Comparison of ENCODE assay signal across 7 mouse cellular contexts in genomic region chr11:51606447-51607095, GRCm38 (mm10). TPM values are rescaled to one million over a fixed set of nuclear protein-coding genes. Genes with fewer than 3 reads are reported as not detected.
A peak's percentile ranks its signal among the peaks of the same experiment; 100 is the strongest.
DNase-seq lines count a peak whose midpoint lies in the region; ATAC-seq lines count a peak whose summit lies in the region.

Gene Hnrnpab (minus strand): TSS chr11:51606847.

- peak within 1 kb of the TSS; percentile 100 for H3K9ac ChIP-seq in midbrain, embryonic 13.5 days (replicated peaks)

- no peaks in the 10 kb centered on the region for H3K27me3 ChIP-seq in embryonic facial prominence, embryonic 10.5 days (replicated peaks; ENCODE audit: low read depth, poor library complexity, severe bottlenecking)
- no peaks in the 10 kb centered on the region for H3K27me3 ChIP-seq in limb, embryonic 10.5 days (ENCODE audit: low read depth, poor library complexity, severe bottlenecking)
- H3K27me3 ChIP-seq in midbrain, embryonic 13.5 days = no peaks in the 10 kb centered on the region

- peak within 1 kb of the TSS; percentile 100 for H3K27ac ChIP-seq in embryonic facial prominence, embryonic 10.5 days (replicated peaks)
- H3K27ac ChIP-seq in limb, embryonic 10.5 days = peak within 1 kb of the TSS; percentile 99
- peak within 1 kb of the TSS; percentile 97 for H3K27ac ChIP-seq in midbrain, embryonic 13.5 days

- H3K4me3 ChIP-seq in embryonic facial prominence, embryonic 10.5 days = peak within 1 kb of the TSS; percentile 100
- H3K4me3 ChIP-seq in limb, embryonic 10.5 days = peak within 1 kb of the TSS; percentile 86
- peak within 1 kb of the TSS; percentile 97 for H3K4me3 ChIP-seq in midbrain, embryonic 13.5 days (replicated peaks)

- WGBS in embryonic facial prominence, embryonic 10.5 days = under 1% methylated on average over 91 of the region's 91 CpGs
- WGBS in limb, embryonic 10.5 days = under 1% methylated on average over 90 of the region's 91 CpGs
- WGBS in midbrain, embryonic 13.5 days = under 1% methylated on average over 81 of the region's 91 CpGs

- H3K4me1 ChIP-seq in embryonic facial prominence, embryonic 10.5 days = peaks cover 41% of the 10 kb centered on the region
- peaks cover 35% of the 10 kb centered on the region for H3K4me1 ChIP-seq in limb, embryonic 10.5 days
- peaks cover 47% of the 10 kb centered on the region for H3K4me1 ChIP-seq in midbrain, embryonic 13.5 days (replicated peaks)

- H3K9me3 ChIP-seq in embryonic facial prominence, embryonic 10.5 days = no peaks in the 10 kb centered on the region
- H3K9me3 ChIP-seq in limb, embryonic 10.5 days (replicated peaks) = no peaks in the 10 kb centered on the region
- no peaks in the 10 kb centered on the region for H3K9me3 ChIP-seq in midbrain, embryonic 13.5 days

- H3K4me2 ChIP-seq in midbrain, embryonic 13.5 days (replicated peaks) = peak within 1 kb of the TSS; percentile 97

- H3K36me3 ChIP-seq in embryonic facial prominence, embryonic 10.5 days (replicated peaks) = peaks cover 48% of the 10 kb centered on the region
- H3K36me3 ChIP-seq in limb, embryonic 10.5 days = peaks cover 45% of the 10 kb centered on the region
- peaks cover 36% of the 10 kb centered on the region for H3K36me3 ChIP-seq in midbrain, embryonic 13.5 days

- DNase-seq in adrenal gland, postnatal 10 days = peak; percentile 97
- peak; percentile 97 for DNase-seq in embryonic facial prominence, embryonic 10.5 days (ENCODE audit: low spot score)
- peak; percentile 98 for DNase-seq in kidney, adult 11 months
- DNase-seq in limb, embryonic 10.5 days (ENCODE audit: low spot score) = peak; percentile 99
- DNase-seq in spleen, adult 12 weeks (ENCODE audit: low spot score) = peak; percentile 93

- peak; percentile 88 for ATAC-seq in granulocyte monocyte progenitor cell, adult 5-6 weeks (replicated peaks; ENCODE audit: poor library complexity, severe bottlenecking)
- ATAC-seq in midbrain, embryonic 13.5 days = peak; percentile 94

RNA-seq across cellular contexts. Expression of gene Hnrnpab, which starts in this region (rescaled TPM):
- 100 to 1,000 TPM; 278 to 298 TPM for total RNA-seq in adrenal gland, postnatal 10 days (2021)
- polyA plus RNA-seq in embryonic facial prominence, embryonic 10.5 days (2016; fragmentation: Nextera tagmentation; extraction: Ambion mirVana) = 636 and 666 TPM in 2 replicates
- total RNA-seq in granulocyte monocyte progenitor cell, adult 5-6 weeks (2014; fragmentation: Nextera tagmentation) = 512 and 539 TPM in 2 replicates
- 838 and 956 TPM in 2 replicates for total RNA-seq in granulocyte monocyte progenitor cell, adult 5-6 weeks (2017)
- polyA plus RNA-seq in limb, embryonic 10.5 days (2016; fragmentation: Nextera tagmentation; extraction: Ambion mirVana) = 723 and 764 TPM in 2 replicates
- polyA plus RNA-seq in midbrain, embryonic 13.5 days (2015; fragmentation: Nextera tagmentation; extraction: Ambion mirVana) = 465 and 547 TPM in 2 replicates

Comparison
In these comparisons a context has a peak if more than half of its experiments do, and no peak if none do; other contexts are left out.
1. Peak in every context shown above with its lines: DNase-seq, ATAC-seq, H3K4me3 ChIP-seq and H3K27ac ChIP-seq.